Comparison of ENCODE assay signal across 8 mouse cellular contexts in genomic region chr8:84811303-84811702, GRCm38 (mm10). TPM values are rescaled to one million over a fixed set of nuclear protein-coding genes. Genes with fewer than 3 reads are reported as not detected.
DNase-seq lines count a peak whose midpoint lies in the region; ATAC-seq and TF ChIP-seq lines count a peak whose summit lies in the region.

No protein-coding gene starts in this region.

- H3K4me1 ChIP-seq in heart, embryonic 10.5 days: peaks cover 29% of the 10 kb centered on the region
- peaks cover 2 to 12% of the 10 kb centered on the region in 2 experiments; a peak in 2 of 4 replicates for H3K4me1 ChIP-seq in CH12.LX (ENCODE audit: control insufficient read depth in 1 of 2, insufficient read depth in 2 of 2)
- H3K4me1 ChIP-seq in forebrain, postnatal 0 days (ENCODE audit: insufficient read depth): peaks cover 14% of the 10 kb centered on the region
- peaks cover 20% of the 10 kb centered on the region for H3K4me1 ChIP-seq in liver, embryonic 16.5 days (ENCODE audit: control insufficient read depth, low read depth, low read length)

- no peaks in the 10 kb centered on the region for H3K79me2 ChIP-seq in CH12.LX (replicated peaks; ENCODE audit: control insufficient read depth, extremely low read depth, insufficient read depth, poor library complexity, severe bottlenecking)

- peaks cover under 1% of the 10 kb centered on the region; the same call in 1 of the 2 replicates for H3K9me3 ChIP-seq in heart, embryonic 10.5 days
- H3K9me3 ChIP-seq in CH12.LX (replicated peaks; ENCODE audit: low read length): peaks cover under 1% of the 10 kb centered on the region
- no peaks in the 10 kb centered on the region for H3K9me3 ChIP-seq in forebrain, postnatal 0 days (ENCODE audit: low read length)
- no peaks in the 10 kb centered on the region for H3K9me3 ChIP-seq in liver, embryonic 16.5 days (replicated peaks; ENCODE audit: control insufficient read depth, low read length)

- H3K4me2 ChIP-seq in CH12.LX (ENCODE audit: insufficient read depth, low read depth, poor library complexity, severe bottlenecking): peak overlapping the region; percentile 86
- H3K4me2 ChIP-seq in forebrain, postnatal 0 days (ENCODE audit: low read depth): peak overlapping the region; percentile 51
- peak overlapping the region; percentile 79 for H3K4me2 ChIP-seq in liver, embryonic 16.5 days (ENCODE audit: low read depth, low read length)

- peak overlapping the region; percentile 54 for H3K4me3 ChIP-seq in heart, embryonic 10.5 days
- H3K4me3 ChIP-seq in CH12.LX (replicated peaks in 1 of 3; ENCODE audit: low read depth in 2 of 3, low read length in 2 of 3, poor library complexity in 1 of 3): peak overlapping the region; percentile 32 to 47 (median 37)
- H3K4me3 ChIP-seq in forebrain, postnatal 0 days (ENCODE audit: low read depth, low read length): peak overlapping the region; percentile 33
- peak overlapping the region; percentile 51 for H3K4me3 ChIP-seq in liver, embryonic 16.5 days (ENCODE audit: low read depth, low read length)

- no peak for TF ChIP-seq RAD21 in CH12.LX (IDR thresholded peaks at IDR 0.05; ENCODE audit: low read depth, low read length)

- peaks cover 83% of the 10 kb centered on the region for H3K27me3 ChIP-seq in heart, embryonic 10.5 days (ENCODE audit: insufficient read depth, poor library complexity, severe bottlenecking)
- peaks cover 40% of the 10 kb centered on the region for H3K27me3 ChIP-seq in CH12.LX (replicated peaks)
- H3K27me3 ChIP-seq in forebrain, postnatal 0 days (ENCODE audit: insufficient read depth, low read length): no peaks in the 10 kb centered on the region
- H3K27me3 ChIP-seq in liver, embryonic 16.5 days (ENCODE audit: control insufficient read depth, insufficient read depth, low read depth, low read length): peaks cover 25% of the 10 kb centered on the region

- DNase-seq in heart, embryonic 10.5 days (ENCODE audit: low spot score): no peak
- DNase-seq in heart, adult 9 months (ENCODE audit: low spot score in 2 of 2): no peak
- DNase-seq in CH12.LX (ENCODE audit: extremely low read depth): no peak
- DNase-seq in forebrain, postnatal 0 days: no peak
- no peak for DNase-seq in adrenal gland, adult 18-20 months (ENCODE audit: low spot score in 2 of 2)
- DNase-seq in natural killer cell, adult 2 months (ENCODE audit: low spot score in 2 of 2): no peak

- no peak overlapping the region; the same call in 1 of the 2 replicates for H3K9ac ChIP-seq in CH12.LX (ENCODE audit: insufficient read depth, low read depth)
- H3K9ac ChIP-seq in forebrain, postnatal 0 days: peak overlapping the region; percentile 47
- peak overlapping the region; percentile 33; the same call in 1 of the 2 replicates for H3K9ac ChIP-seq in liver, embryonic 16.5 days (ENCODE audit: low read depth, low read length)

- WGBS in heart, embryonic 10.5 days: 21% methylated on average over 10 of the region's 10 CpGs
- WGBS in forebrain, postnatal 0 days: 12% methylated on average over 10 of the region's 10 CpGs
- WGBS in liver, embryonic 16.5 days (ENCODE audit: insufficient replicate concordance): 33% methylated on average over 10 of the region's 10 CpGs

- dilution Hi-C loops in CH12.LX (cut with MboI; ENCODE audit: extremely low pct_ligation_motif_present, extremely low pct_unique_long_range_greater_than_20kb, low sequenced_read_pairs): no loop called here

- in situ Hi-C loops in CH12.LX (cut with MboI; ENCODE audit: low pct_ligation_motif_present, low pct_unique_long_range_greater_than_20kb, low sequenced_read_pairs): loop anchor here (5.0 to 10.0 kb wide), 2 partner anchors 97 to 234 kb away; no protein-coding TSS in a partner anchor

- no peaks in the 10 kb centered on the region for H3K36me3 ChIP-seq in heart, embryonic 10.5 days
- H3K36me3 ChIP-seq in CH12.LX (replicated peaks in 1 of 2; ENCODE audit: control insufficient read depth in 1 of 2, insufficient read depth in 1 of 2, low read length in 1 of 2): no peaks in the 10 kb centered on the region
- H3K36me3 ChIP-seq in forebrain, postnatal 0 days (ENCODE audit: insufficient read depth): no peaks in the 10 kb centered on the region
- no peaks in the 10 kb centered on the region for H3K36me3 ChIP-seq in liver, embryonic 16.5 days (ENCODE audit: control insufficient read depth, insufficient read depth)

- TF ChIP-seq POLR2A in CH12.LX (IDR thresholded peaks at IDR 0.05; ENCODE audit: low read depth, low read length): no peak

- peak overlapping the region; percentile 16; the same call in 1 of the 2 replicates for H3K27ac ChIP-seq in heart, embryonic 10.5 days
- H3K27ac ChIP-seq in CH12.LX (ENCODE audit: insufficient read depth, low read depth): no peak overlapping the region
- H3K27ac ChIP-seq in forebrain, postnatal 0 days (ENCODE audit: low read depth, low read length): peak overlapping the region; percentile 79
- no peak overlapping the region for H3K27ac ChIP-seq in liver, embryonic 16.5 days (ENCODE audit: low read length)

- no peak for TF ChIP-seq CTCF in CH12.LX (conservative IDR thresholded peaks at IDR 0.05 in 1 of 2, IDR thresholded peaks at IDR 0.05 in 1 of 2; ENCODE audit: low read depth in 2 of 2, low read length in 2 of 2)
- no peak for TF ChIP-seq CTCF in forebrain, postnatal 0 days (IDR thresholded peaks at IDR 0.05; ENCODE audit: low read depth)

- no peak for ATAC-seq in forebrain, postnatal 0 days
- no peak for ATAC-seq in liver, embryonic 16.5 days (ENCODE audit: low read depth)
- no peak for ATAC-seq in activated CD4-positive, CD25-positive, alpha-beta regulatory T cell, adult 4 months

- no peak for TF ChIP-seq EP300 in CH12.LX (IDR thresholded peaks at IDR 0.05; ENCODE audit: low read length)

TF ChIP-seq in CH12.LX, 34 proteins besides CTCF, POLR2A, EP300 and RAD21 (continues in another document):
- TF ChIP-seq ZC3H11A (IDR thresholded peaks at IDR 0.05; ENCODE audit: low read depth, low read length) (no peak), ZNF384 (IDR thresholded peaks at IDR 0.05; ENCODE audit: low read depth, low read length) (no peak)

RNA-seq across cellular contexts. Expression of gene Nfix, which starts 11.2 kb away (rescaled TPM):
- polyA plus RNA-seq in heart, embryonic 10.5 days (2016; fragmentation: Nextera tagmentation; extraction: Ambion mirVana): 0.87 and 2.1 TPM in 2 replicates
- total RNA-seq in CH12.LX (2012; rRNA removed) (0.76 and 1.1 TPM in 2 replicates), CH12.LX (2014; rRNA removed) (0.09 and 0.19 TPM in 2 replicates)
- polyA plus RNA-seq in CH12.LX (2012; ENCODE audit: insufficient read length, low read depth): 8.6 and 10.5 TPM in 2 replicates
- 111 and 116 TPM in 2 replicates for total RNA-seq in forebrain, postnatal 0 days (2014; rRNA removed)
- polyA plus RNA-seq in forebrain, postnatal 0 days (2015; fragmentation: Nextera tagmentation; extraction: Ambion mirVana): 347 and 376 TPM in 2 replicates
- 2.0 and 2.4 TPM in 2 replicates for polyA plus RNA-seq in liver, embryonic 16.5 days (2015; fragmentation: Nextera tagmentation; extraction: Ambion mirVana)
- polyA plus RNA-seq in activated CD4-positive, CD25-positive, alpha-beta regulatory T cell, adult 4 months (2017; shearing (Covaris generic)): 1 to 10 TPM; 2.0 to 2.2 TPM
- total RNA-seq in adrenal gland, adult 18-20 months (2021): 100 to 1,000 TPM in 1 of 2 experiments, 10 to 100 TPM in 1; 92.2 to 127 TPM

RNA-seq across cellular contexts. Expression of gene Dand5, which starts 11.3 kb away (rescaled TPM):
- polyA plus RNA-seq in heart, embryonic 10.5 days (2016; fragmentation: Nextera tagmentation; extraction: Ambion mirVana): 5.3 TPM in 2 replicates
- total RNA-seq in CH12.LX (2012; rRNA removed): 1.7 TPM in 2 replicates
- 1.4 and 1.8 TPM in 2 replicates for total RNA-seq in CH12.LX (2014; rRNA removed)
- polyA plus RNA-seq in CH12.LX (2012; ENCODE audit: insufficient read length, low read depth): 1.5 and 1.7 TPM in 2 replicates
- 4.7 and 6.9 TPM in 2 replicates for total RNA-seq in forebrain, postnatal 0 days (2014; rRNA removed)
- 8.2 and 10.0 TPM in 2 replicates for polyA plus RNA-seq in forebrain, postnatal 0 days (2015; fragmentation: Nextera tagmentation; extraction: Ambion mirVana)
- 2.5 and 3.0 TPM in 2 replicates for polyA plus RNA-seq in liver, embryonic 16.5 days (2015; fragmentation: Nextera tagmentation; extraction: Ambion mirVana)
- 1 to 10 TPM; 4.2 to 4.5 TPM for polyA plus RNA-seq in activated CD4-positive, CD25-positive, alpha-beta regulatory T cell, adult 4 months (2017; shearing (Covaris generic))
- 10 to 100 TPM; 10.6 to 10.8 TPM for total RNA-seq in adrenal gland, adult 18-20 months (2021)

RNA-seq across cellular contexts. Expression of gene Gadd45gip1, which starts 20.0 kb away (rescaled TPM):
- 57.3 and 60.5 TPM in 2 replicates for polyA plus RNA-seq in heart, embryonic 10.5 days (2016; fragmentation: Nextera tagmentation; extraction: Ambion mirVana)
- total RNA-seq in CH12.LX (2012; rRNA removed) (53.6 and 59.7 TPM in 2 replicates), CH12.LX (2014; rRNA removed) (56.6 and 56.9 TPM in 2 replicates)
- 56.6 and 57.6 TPM in 2 replicates for polyA plus RNA-seq in CH12.LX (2012; ENCODE audit: insufficient read length, low read depth)
- total RNA-seq in forebrain, postnatal 0 days (2014; rRNA removed): 24.7 and 28.7 TPM in 2 replicates
- polyA plus RNA-seq in forebrain, postnatal 0 days (2015; fragmentation: Nextera tagmentation; extraction: Ambion mirVana): 36.7 and 40.8 TPM in 2 replicates
- 41.5 and 41.9 TPM in 2 replicates for polyA plus RNA-seq in liver, embryonic 16.5 days (2015; fragmentation: Nextera tagmentation; extraction: Ambion mirVana)
- polyA plus RNA-seq in activated CD4-positive, CD25-positive, alpha-beta regulatory T cell, adult 4 months (2017; shearing (Covaris generic)): 10 to 100 TPM; 18.5 to 21.5 TPM
- 10 to 100 TPM; 62.0 to 71.1 TPM for total RNA-seq in adrenal gland, adult 18-20 months (2021)

RNA-seq across cellular contexts. Expression of gene Rad23a, which starts 29.2 kb away (rescaled TPM):
- polyA plus RNA-seq in heart, embryonic 10.5 days (2016; fragmentation: Nextera tagmentation; extraction: Ambion mirVana): 137 and 154 TPM in 2 replicates
- total RNA-seq in CH12.LX (2012; rRNA removed) (87.0 and 115 TPM in 2 replicates), CH12.LX (2014; rRNA removed) (66.4 and 66.5 TPM in 2 replicates)
- 135 and 143 TPM in 2 replicates for polyA plus RNA-seq in CH12.LX (2012; ENCODE audit: insufficient read length, low read depth)
- total RNA-seq in forebrain, postnatal 0 days (2014; rRNA removed): 32.2 and 55.3 TPM in 2 replicates
- polyA plus RNA-seq in forebrain, postnatal 0 days (2015; fragmentation: Nextera tagmentation; extraction: Ambion mirVana): 63.5 and 77.4 TPM in 2 replicates
- 294 and 307 TPM in 2 replicates for polyA plus RNA-seq in liver, embryonic 16.5 days (2015; fragmentation: Nextera tagmentation; extraction: Ambion mirVana)
- polyA plus RNA-seq in activated CD4-positive, CD25-positive, alpha-beta regulatory T cell, adult 4 months (2017; shearing (Covaris generic)): 100 to 1,000 TPM; 125 to 131 TPM
- 100 to 1,000 TPM; 109 to 113 TPM for total RNA-seq in adrenal gland, adult 18-20 months (2021)

RNA-seq across cellular contexts. Expression of gene Calr, which starts 35.4 kb away (rescaled TPM):
- polyA plus RNA-seq in heart, embryonic 10.5 days (2016; fragmentation: Nextera tagmentation; extraction: Ambion mirVana): 881 and 1,047 TPM in 2 replicates
- total RNA-seq in CH12.LX (2012; rRNA removed) (395 and 738 TPM in 2 replicates), CH12.LX (2014; rRNA removed) (627 and 669 TPM in 2 replicates)
- polyA plus RNA-seq in CH12.LX (2012; ENCODE audit: insufficient read length, low read depth): 1,181 and 1,636 TPM in 2 replicates
- total RNA-seq in forebrain, postnatal 0 days (2014; rRNA removed): 470 and 505 TPM in 2 replicates
- polyA plus RNA-seq in forebrain, postnatal 0 days (2015; fragmentation: Nextera tagmentation; extraction: Ambion mirVana): 354 and 405 TPM in 2 replicates
- 473 and 480 TPM in 2 replicates for polyA plus RNA-seq in liver, embryonic 16.5 days (2015; fragmentation: Nextera tagmentation; extraction: Ambion mirVana)
- 100 to 1,000 TPM; 269 to 303 TPM for polyA plus RNA-seq in activated CD4-positive, CD25-positive, alpha-beta regulatory T cell, adult 4 months (2017; shearing (Covaris generic))
- 100 to 1,000 TPM; 606 to 686 TPM for total RNA-seq in adrenal gland, adult 18-20 months (2021)

Comparison
In these comparisons a context has a peak if more than half of its experiments do, and no peak if none do; other contexts are left out.
1. H3K27ac ChIP-seq: peak in heart, embryonic 10.5 days (single experiment) and forebrain, postnatal 0 days (single experiment); none in CH12.LX (single experiment) and liver, embryonic 16.5 days (single experiment).
2. RNA of gene Nfix, which starts 11.2 kb away (polyA plus RNA-seq): 347 to 376 TPM in forebrain, postnatal 0 days; 8.6 to 10.5 TPM in CH12.LX, 2.0 to 2.2 TPM in activated CD4-positive, CD25-positive, alpha-beta regulatory T cell, adult 4 months, 2.0 to 2.4 TPM in liver, embryonic 16.5 days and 0.87 to 2.1 TPM in heart, embryonic 10.5 days; every median in the first group is over 10 times any median in the second.
3. Peak in every context shown above with its lines, with median percentiles within 50 percentile points of each other: H3K4me3 ChIP-seq and H3K4me2 ChIP-seq.